Mouse (Mus musculus): ENCODE results near the gene Wdr74.
"Not testable (repeated sequence)": the region's sequence is repeated elsewhere in the genome, so short reads cannot be mapped to it uniquely, and the experiment has no call there.

The Wdr74 gene

DNA sequence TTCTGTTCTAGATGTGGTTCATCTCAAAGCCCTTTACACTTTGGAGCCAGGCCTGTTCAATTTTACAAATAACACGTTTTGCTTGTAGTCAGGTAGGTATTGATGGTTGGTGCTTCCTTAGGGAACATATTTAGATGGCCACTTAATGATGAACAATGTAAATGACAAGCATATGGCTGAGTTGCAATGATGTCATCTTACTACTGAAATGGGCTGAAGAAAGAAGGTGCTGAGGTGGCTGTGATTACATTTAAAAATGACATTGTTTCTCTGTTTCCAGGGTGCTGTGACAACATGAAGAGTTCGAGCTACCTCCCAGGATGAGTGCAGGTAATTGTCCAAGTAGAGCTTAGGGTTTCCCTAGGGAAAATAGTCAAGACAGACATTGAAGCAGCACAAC lies 11.2 kb upstream of the Wdr74 start:
- H3K36me3 ChIP-seq (ENCODE audit: control insufficient read depth, insufficient read depth, low read length, poor library complexity, severe bottlenecking) = peaks cover 10% of the 10 kb centered on the region
- no peak for DNase-seq (ENCODE audit: low read depth, low spot score)
- H3K27me3 ChIP-seq (ENCODE audit: control insufficient read depth, insufficient read depth, low read length, poor library complexity, severe bottlenecking) = no peaks in the 10 kb centered on the region

GRCm38 (mm10) chr19:8725081-8725613 lies 10.5 kb upstream of the Wdr74 start:
- Histone ChIP-seq H3K36me3 (ENCODE audit: control insufficient read depth, insufficient read depth, low read length, poor library complexity, severe bottlenecking) (peaks cover 10% of the 10 kb centered on the region), H3K27me3 (ENCODE audit: control insufficient read depth, insufficient read depth, low read length, poor library complexity, severe bottlenecking) (no peaks in the 10 kb centered on the region)
- no peak for DNase-seq (ENCODE audit: low read depth, low spot score)

GRCm38 (mm10) chr19:8726609-8727390 lies 8.8 kb upstream of the Wdr74 start:
- no peak for DNase-seq (ENCODE audit: low read depth, low spot score)
- Histone ChIP-seq H3K36me3 (ENCODE audit: control insufficient read depth, insufficient read depth, low read length, poor library complexity, severe bottlenecking) (peaks cover 10% of the 10 kb centered on the region), H3K27me3 (ENCODE audit: control insufficient read depth, insufficient read depth, low read length, poor library complexity, severe bottlenecking) (no peaks in the 10 kb centered on the region)

- DNase-seq (ENCODE audit: low read depth, low spot score) = no peak
- Histone ChIP-seq H3K36me3 (ENCODE audit: control insufficient read depth, insufficient read depth, low read length, poor library complexity, severe bottlenecking) (peaks cover 10% of the 10 kb centered on the region), H3K27me3 (ENCODE audit: control insufficient read depth, insufficient read depth, low read length, poor library complexity, severe bottlenecking) (no peaks in the 10 kb centered on the region)
These were observed 8.0 kb upstream of the Wdr74 start for GRCm38 (mm10) chr19:8727495-8728114.

DNA sequence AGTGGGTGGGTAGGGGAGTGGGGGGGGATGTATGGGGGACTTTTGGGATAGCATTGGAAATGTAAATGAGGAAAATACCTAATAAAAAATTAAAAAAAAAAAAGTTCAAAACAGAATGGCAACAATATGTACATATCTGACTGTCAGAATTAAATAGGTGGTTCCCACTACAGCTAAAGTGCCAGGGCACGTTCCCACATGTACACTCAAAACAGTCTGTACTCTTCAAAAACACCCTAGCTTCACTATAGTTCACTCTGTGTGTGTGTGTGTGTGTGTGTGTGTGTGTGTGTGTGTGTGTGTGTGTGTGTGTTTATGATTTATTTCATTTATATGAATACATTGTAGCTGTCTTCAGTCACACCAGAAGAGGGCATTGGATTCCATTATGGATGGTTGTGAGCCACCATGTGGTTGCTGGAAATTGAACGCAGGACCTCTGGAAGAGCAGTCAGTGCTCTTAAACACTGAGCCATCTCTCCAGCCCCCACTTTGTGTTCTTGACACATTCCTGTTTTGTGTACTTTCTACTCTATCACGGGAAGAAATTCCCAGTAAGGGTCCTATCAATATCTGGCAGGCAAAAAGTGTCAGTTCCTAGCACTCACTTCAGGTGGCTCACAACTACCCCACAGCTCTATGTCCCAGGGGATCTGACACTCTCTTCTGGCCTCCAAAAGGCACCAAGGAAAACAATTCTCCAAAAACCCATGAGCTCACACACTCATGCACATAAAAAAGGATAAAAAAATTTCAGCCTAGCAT lies 7.1 kb upstream of the Wdr74 start:
- DNase-seq (ENCODE audit: low read depth, low spot score); H3K27me3 ChIP-seq (ENCODE audit: control insufficient read depth, insufficient read depth, low read length, poor library complexity, severe bottlenecking); H3K36me3 ChIP-seq (ENCODE audit: control insufficient read depth, insufficient read depth, low read length, poor library complexity, severe bottlenecking): not testable (repeated sequence)

- H3K36me3 ChIP-seq (ENCODE audit: control insufficient read depth, insufficient read depth, low read length, poor library complexity, severe bottlenecking) = peaks cover 4% of the 10 kb centered on the region; the same call in 1 of the 2 replicates
- no peaks in the 10 kb centered on the region for H3K27me3 ChIP-seq (ENCODE audit: control insufficient read depth, insufficient read depth, low read length, poor library complexity, severe bottlenecking)
- no peak for DNase-seq (ENCODE audit: low read depth, low spot score)
These were observed 1.3 kb upstream of the Wdr74 start for GRCm38 (mm10) chr19:8734334-8734733.

- Histone ChIP-seq H3K27me3 (ENCODE audit: control insufficient read depth, insufficient read depth, low read length, poor library complexity, severe bottlenecking) (no peaks in the 10 kb centered on the region), H3K36me3 (ENCODE audit: control insufficient read depth, insufficient read depth, low read length, poor library complexity, severe bottlenecking) (peaks cover 13% of the 10 kb centered on the region; the same call in 1 of the 2 replicates)
- DNase-seq (ENCODE audit: low read depth, low spot score) = no peak
These were observed 487 bp downstream of the Wdr74 start for GRCm38 (mm10) chr19:8736160-8736467.

DNA sequence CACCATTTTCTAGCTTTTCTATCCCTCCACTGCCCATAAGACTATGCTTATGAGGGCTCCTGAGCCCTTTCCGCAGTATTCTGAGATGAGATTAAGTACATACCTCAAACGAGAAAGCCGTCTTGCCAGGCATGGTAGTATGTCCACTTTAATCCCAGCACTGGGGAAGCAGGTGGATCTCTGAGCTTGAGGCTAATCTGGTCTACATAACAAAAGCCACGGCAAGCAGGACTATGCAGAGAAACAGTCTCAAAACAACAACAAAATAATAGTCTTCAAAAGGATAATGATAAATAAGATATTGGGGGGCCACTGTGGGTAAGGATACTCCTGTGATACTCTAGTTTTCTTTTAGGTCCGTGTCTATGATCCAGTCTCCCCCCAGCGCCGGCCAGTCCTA lies 3.3 kb downstream of the Wdr74 start:
- peaks cover 15% of the 10 kb centered on the region; the same call in 1 of the 2 replicates for H3K36me3 ChIP-seq (ENCODE audit: control insufficient read depth, insufficient read depth, low read length, poor library complexity, severe bottlenecking)
- H3K27me3 ChIP-seq (ENCODE audit: control insufficient read depth, insufficient read depth, low read length, poor library complexity, severe bottlenecking) = no peaks in the 10 kb centered on the region
- no peak for DNase-seq (ENCODE audit: low read depth, low spot score)

DNA sequence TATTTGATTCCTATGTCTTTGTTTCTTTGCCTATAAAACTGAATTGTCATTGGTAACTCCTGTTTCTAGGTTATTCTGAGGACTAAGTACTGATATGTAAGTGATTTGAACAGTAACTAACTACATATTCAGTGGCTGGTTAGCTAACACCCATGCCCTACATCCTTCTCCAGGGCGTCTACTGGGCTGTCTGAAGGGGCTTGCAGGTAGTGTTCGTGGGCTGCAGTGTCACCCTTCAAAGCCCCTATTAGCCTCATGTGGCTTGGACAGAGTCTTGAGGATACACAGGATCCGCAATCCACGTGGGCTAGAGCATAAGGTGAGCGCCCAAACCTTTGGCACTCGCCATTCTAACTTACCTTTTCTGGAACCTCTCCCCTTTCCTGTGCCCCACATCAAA lies 4.0 kb downstream of the Wdr74 start:
- H3K36me3 ChIP-seq (ENCODE audit: control insufficient read depth, insufficient read depth, low read length, poor library complexity, severe bottlenecking) = peaks cover 17% of the 10 kb centered on the region; the same call in 1 of the 2 replicates
- no peak for DNase-seq (ENCODE audit: low read depth, low spot score)

GRCm38 (mm10) chr19:8740603-8741002 lies 5.0 kb downstream of the Wdr74 start, which contains the start of gene 1700092M07Rik:
1700092M07Rik (plus strand) TSS chr19:8740718.
- no peak for DNase-seq (ENCODE audit: low read depth, low spot score)
- no peaks in the 10 kb centered on the region for H3K27me3 ChIP-seq (ENCODE audit: control insufficient read depth, insufficient read depth, low read length, poor library complexity, severe bottlenecking)
- peaks cover 23% of the 10 kb centered on the region; the same call in 1 of the 2 replicates for H3K36me3 ChIP-seq (ENCODE audit: control insufficient read depth, insufficient read depth, low read length, poor library complexity, severe bottlenecking)

More for the DNA sequence above, 4.0 kb downstream of the Wdr74 start:
- no peaks in the 10 kb centered on the region for H3K27me3 ChIP-seq (ENCODE audit: control insufficient read depth, insufficient read depth, low read length, poor library complexity, severe bottlenecking)

DNA sequence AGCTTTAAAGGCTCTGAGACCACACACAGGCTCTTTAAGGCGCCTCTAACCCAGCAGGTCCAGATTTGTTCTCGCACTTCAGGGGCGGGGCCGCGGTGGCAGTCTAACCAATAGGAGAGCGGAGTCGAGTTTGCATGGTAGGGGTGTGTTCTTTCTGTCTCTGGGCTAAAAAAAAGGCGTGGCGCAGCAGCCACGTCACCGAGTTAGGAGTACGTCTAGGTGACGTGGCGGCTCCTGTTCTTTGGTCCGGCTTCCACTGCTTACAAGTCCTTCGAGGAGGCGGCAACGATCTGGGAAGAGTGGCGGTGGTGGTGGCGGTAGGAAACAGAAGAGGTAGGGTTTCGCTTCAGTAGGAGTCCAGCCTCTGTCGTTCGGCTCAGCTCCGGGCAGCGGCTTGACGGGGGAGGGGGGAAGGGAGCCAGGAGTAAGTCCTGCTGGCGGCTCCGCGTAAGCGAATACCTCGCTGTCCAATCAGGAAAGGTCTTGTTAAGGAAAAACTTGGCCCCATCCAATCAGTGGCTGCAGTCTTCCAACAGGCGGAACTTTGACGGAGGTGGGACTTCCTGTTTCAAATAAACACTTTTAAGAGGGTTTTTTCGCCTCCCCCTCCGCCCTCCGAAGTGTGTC lies 5.7 kb downstream of the Wdr74 start, which contains the start of gene Stx5a:
Gene Stx5a (plus strand): TSS at position 171 of the 627 bp plus-strand sequence.
- Histone ChIP-seq H3K36me3 (ENCODE audit: control insufficient read depth, insufficient read depth, low read length, poor library complexity, severe bottlenecking) (peaks cover 24% of the 10 kb centered on the region; the same call in 1 of the 2 replicates), H3K27me3 (ENCODE audit: control insufficient read depth, insufficient read depth, low read length, poor library complexity, severe bottlenecking) (no peaks in the 10 kb centered on the region)
- peak; percentile 97 for DNase-seq (ENCODE audit: low read depth, low spot score)

DNA sequence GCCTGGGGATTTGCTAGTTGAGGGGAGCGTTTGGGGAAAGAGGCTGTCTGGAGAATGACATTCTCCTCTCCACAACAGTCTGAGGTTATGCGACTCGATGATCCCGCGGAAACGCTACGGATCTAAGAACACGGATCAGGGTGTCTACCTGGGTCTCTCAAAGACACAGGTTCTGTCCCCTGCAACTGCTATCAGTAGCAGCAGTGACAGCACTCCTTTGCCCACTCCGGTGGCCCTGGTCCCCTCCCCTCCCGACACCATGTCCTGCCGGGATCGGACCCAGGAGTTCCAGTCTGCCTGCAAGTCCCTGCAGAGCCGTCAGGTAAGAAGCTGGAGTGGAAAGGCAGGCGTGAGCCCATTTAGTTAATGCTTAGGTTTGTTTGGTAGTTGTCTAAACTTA lies 6.5 kb downstream of the Wdr74 start:
- DNase-seq (ENCODE audit: low read depth, low spot score) = no peak
- H3K27me3 ChIP-seq (ENCODE audit: control insufficient read depth, insufficient read depth, low read length, poor library complexity, severe bottlenecking) = no peaks in the 10 kb centered on the region
- H3K36me3 ChIP-seq (ENCODE audit: control insufficient read depth, insufficient read depth, low read length, poor library complexity, severe bottlenecking) = peaks cover 24% of the 10 kb centered on the region; the same call in 1 of the 2 replicates

DNA sequence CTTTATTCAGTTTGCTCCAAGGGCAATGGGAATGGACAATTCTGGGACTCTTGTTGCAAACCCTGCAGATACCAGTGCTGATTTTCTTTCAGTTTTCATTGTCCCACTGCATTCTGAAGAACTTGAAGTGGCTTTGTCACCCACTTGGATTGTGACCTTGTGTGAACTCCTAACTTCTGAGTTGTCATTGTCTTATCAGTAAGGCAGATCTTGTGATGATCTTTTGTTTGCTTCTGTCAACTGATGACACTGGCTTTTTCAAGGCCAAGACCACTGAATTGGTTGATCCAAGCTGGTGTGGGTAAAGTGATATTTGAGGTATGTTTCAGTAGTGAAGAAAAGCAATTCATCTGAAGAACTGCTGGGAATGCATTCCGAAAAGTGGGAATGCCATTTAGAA lies 9.8 kb downstream of the Wdr74 start:
- DNase-seq (ENCODE audit: low read depth, low spot score) = no peak
- peaks cover 28% of the 10 kb centered on the region for H3K36me3 ChIP-seq (ENCODE audit: control insufficient read depth, insufficient read depth, low read length, poor library complexity, severe bottlenecking)
- no peaks in the 10 kb centered on the region for H3K27me3 ChIP-seq (ENCODE audit: control insufficient read depth, insufficient read depth, low read length, poor library complexity, severe bottlenecking)

- Histone ChIP-seq H3K36me3 (ENCODE audit: control insufficient read depth, insufficient read depth, low read length, poor library complexity, severe bottlenecking) (peaks cover 29% of the 10 kb centered on the region), H3K27me3 (ENCODE audit: control insufficient read depth, insufficient read depth, low read length, poor library complexity, severe bottlenecking) (no peaks in the 10 kb centered on the region)
- DNase-seq (ENCODE audit: low read depth, low spot score) = peak; percentile 29
These were observed 11.7 kb downstream of the Wdr74 start for GRCm38 (mm10) chr19:8747368-8747767.
